Mouse (Mus musculus) embryonic facial prominence, embryonic 14.5 days (tissue): ENCODE results near the gene Slc6a21. TPM values are rescaled to one million over a fixed set of nuclear protein-coding genes. Genes with fewer than 3 reads are reported as not detected.
A peak's percentile ranks its signal among the peaks of the same experiment; 100 is the strongest.

ENCODE experiments used
- ATAC-seq: fragments of 200-750 bp; cut with Nextera tagmentation; 2 replicates; pipeline ENCODE4 v1.8.0; 2017; ENCODE audit warnings: low read depth, moderate number of reproducible peaks, moderate TSS enrichment
- DNase-seq: peaks from one replicate; pipeline ENCODE4 v3.0.0-alpha.2; 2015; ENCODE audit warnings: low spot score
- H3K27ac ChIP-seq: fragments of 300-500 bp; sonication (generic); replicated peaks from 2 replicates; pipeline ENCODE4 v1.5.1; 2014; ENCODE audit warnings: low read depth, mild to moderate bottlenecking, low read length, moderate library complexity
- H3K27me3 ChIP-seq: fragments of 300-500 bp; sonication (generic); replicated peaks from 2 replicates; pipeline ENCODE4 v1.6.1; 2014; ENCODE audit warnings: low read length; ENCODE audit not compliant: control insufficient read depth, insufficient read depth
- H3K36me3 ChIP-seq: fragments of 300-500 bp; sonication (generic); 2 replicates; pipeline ENCODE4 v1.6.1; 2014; ENCODE audit warnings: low read length, mixed read lengths; ENCODE audit not compliant: control insufficient read depth, insufficient read depth
- H3K4me1 ChIP-seq: fragments of 300-500 bp; sonication (generic); 2 replicates; pipeline ENCODE4 v1.6.1; 2014; ENCODE audit warnings: antibody characterized with exemption, low read length; ENCODE audit not compliant: control insufficient read depth, insufficient read depth
- H3K4me2 ChIP-seq: fragments of 300-500 bp; sonication (generic); 2 replicates; pipeline ENCODE4 v1.6.1; 2014; ENCODE audit warnings: low read depth, mild to moderate bottlenecking, low read length, moderate library complexity, mixed read lengths
- H3K4me3 ChIP-seq: fragments of 300-500 bp; sonication (generic); 2 replicates; pipeline ENCODE4 v1.5.1; 2014; ENCODE audit warnings: low read depth, mild to moderate bottlenecking, low read length
- H3K9ac ChIP-seq: fragments of 300-500 bp; sonication (generic); 2 replicates; pipeline ENCODE4 v1.6.1; 2014; ENCODE audit warnings: low read depth, mild to moderate bottlenecking, low read length, moderate library complexity, mixed read lengths
- H3K9me3 ChIP-seq: fragments of 300-500 bp; sonication (generic); 2 replicates; pipeline ENCODE4 v1.6.1; 2016; ENCODE audit warnings: low read length; ENCODE audit not compliant: control insufficient read depth
- WGBS: fragments of 180-500 bp; shearing (Covaris S2); extraction: QIAGEN DNeasy Blood & Tissue Kit; methylation state at CpG from one replicate; pipeline ENCODE4 v1.1.7; 2014; 5-methylcytosine and 5-hydroxymethylcytosine counted together
- polyA plus RNA-seq: library from polyadenylated mRNA; unstranded; fragments of >200 nt; fragmentation: Nextera tagmentation; extraction: Ambion mirVana; gene quantifications from 2 replicates; pipeline ENCODE4 v1.2.1, GENCODE M21; 2014

Slc6a21 gene
- polyA plus RNA-seq, 1 experiment from 2014 or later, result not detected

- H3K27ac ChIP-seq, result peak overlapping the region; percentile 92
- DNase-seq, result peak; percentile 92
- H3K4me1 ChIP-seq, result peaks cover 20% of the 10 kb centered on the region
- peak; percentile 58 for ATAC-seq
- H3K9ac ChIP-seq, result peak overlapping the region; percentile 77
- peak overlapping the region; percentile 72 for H3K4me3 ChIP-seq
- H3K4me2 ChIP-seq, result peak overlapping the region; percentile 80
- WGBS, result 3% methylated on average over 13 of the region's 22 CpGs
- H3K36me3 ChIP-seq, result no peaks in the 10 kb centered on the region
- no peaks in the 10 kb centered on the region for H3K9me3 ChIP-seq
- no peaks in the 10 kb centered on the region for H3K27me3 ChIP-seq
Observed at GRCm38 (mm10) chr7:45332685-45333425, 55.5 kb downstream of the Slc6a21 start.

GRCm38 (mm10) chr7:45333431-45333982, 56.2 kb downstream of the Slc6a21 start, which contains the start of gene Trpm4:
TSS of gene Trpm4 (minus strand) at chr7:45333780.
- Histone ChIP-seq H3K36me3 (no peaks in the 10 kb centered on the region), H3K27me3 (no peaks in the 10 kb centered on the region), H3K9me3 (no peaks in the 10 kb centered on the region), H3K4me1 (peaks cover 21% of the 10 kb centered on the region), H3K9ac (peak within 1 kb of the TSS; percentile 77), H3K4me3 (peak within 1 kb of the TSS; percentile 72), H3K4me2 (peak within 1 kb of the TSS; percentile 80), H3K27ac (peak within 1 kb of the TSS; percentile 92)
- DNase-seq (peak; percentile 94), ATAC-seq (peak; percentile 84)
- under 1% methylated on average over 33 of the region's 38 CpGs for WGBS

- no peak for ATAC-seq
- Histone ChIP-seq H3K27me3 (no peaks in the 10 kb centered on the region), H3K4me1 (peaks cover 32% of the 10 kb centered on the region), H3K4me2 (peak overlapping the region; percentile 80), H3K9me3 (no peaks in the 10 kb centered on the region), H3K27ac (peak overlapping the region; percentile 92), H3K4me3 (no peak overlapping the region), H3K9ac (peak overlapping the region; percentile 35), H3K36me3 (no peaks in the 10 kb centered on the region)
- WGBS, result 24% methylated on average over 2 of the region's 3 CpGs
- DNase-seq, result peak; percentile 57
Observed at GRCm38 (mm10) chr7:45334605-45335004, 57.3 kb downstream of the Slc6a21 start.

- H3K4me2 ChIP-seq, result peak within 1 kb of the TSS; percentile 80
Observed at GRCm38 (mm10) chr7:45335056-45335455, 57.7 kb downstream of the Slc6a21 start, which contains the start of gene Hrc. TSS of gene Hrc (plus strand) at chr7:45335290.

GRCm38 (mm10) chr7:45336319-45336718, 59.0 kb downstream of the Slc6a21 start:
- WGBS, result 96% methylated on average over 4 of the region's 4 CpGs
- H3K9ac ChIP-seq, result no peak overlapping the region
- ATAC-seq, result no peak

More at GRCm38 (mm10) chr7:45335056-45335455, 57.7 kb downstream of the Slc6a21 start, which contains the start of gene Hrc:
- H3K9ac ChIP-seq, result peak within 1 kb of the TSS; percentile 35
- H3K4me3 ChIP-seq, result peak within 1 kb of the TSS; percentile 72
- H3K36me3 ChIP-seq, result no peaks in the 10 kb centered on the region
- no peaks in the 10 kb centered on the region for H3K9me3 ChIP-seq
- 39% methylated on average over 5 of the region's 5 CpGs for WGBS
- DNase-seq (peak; percentile 41), ATAC-seq (no peak)
- no peaks in the 10 kb centered on the region for H3K27me3 ChIP-seq
- H3K4me1 ChIP-seq, result peaks cover 37% of the 10 kb centered on the region
- peak within 1 kb of the TSS; percentile 92 for H3K27ac ChIP-seq

GRCm38 (mm10) chr7:45337469-45337868, 60.2 kb downstream of the Slc6a21 start:
- Histone ChIP-seq H3K27ac (no peak overlapping the region), H3K27me3 (no peaks in the 10 kb centered on the region), H3K36me3 (no peaks in the 10 kb centered on the region), H3K9me3 (no peaks in the 10 kb centered on the region), H3K9ac (no peak overlapping the region), H3K4me3 (no peak overlapping the region; the same call in 1 of the 2 replicates), H3K4me2 (peak overlapping the region; percentile 87; the same call in 1 of the 2 replicates), H3K4me1 (peaks cover 48% of the 10 kb centered on the region)
- DNase-seq (no peak), ATAC-seq (no peak)
- 17% methylated on average over 4 of the region's 4 CpGs for WGBS

More at GRCm38 (mm10) chr7:45336319-45336718, 59.0 kb downstream of the Slc6a21 start:
- Histone ChIP-seq H3K4me1 (peaks cover 47% of the 10 kb centered on the region), H3K27ac (no peak overlapping the region), H3K36me3 (no peaks in the 10 kb centered on the region), H3K4me2 (no peak overlapping the region), H3K27me3 (no peaks in the 10 kb centered on the region), H3K9me3 (no peaks in the 10 kb centered on the region), H3K4me3 (no peak overlapping the region)
- DNase-seq, result no peak

- Histone ChIP-seq H3K4me3 (peak overlapping the region; percentile 53), H3K27ac (no peak overlapping the region), H3K27me3 (no peaks in the 10 kb centered on the region), H3K9ac (0 out of 2 replicates have a peak overlapping the region, but pooled peaks have one; percentile 5), H3K4me2 (peak overlapping the region; percentile 87), H3K4me1 (peaks cover 44% of the 10 kb centered on the region), H3K36me3 (no peaks in the 10 kb centered on the region), H3K9me3 (no peaks in the 10 kb centered on the region)
- peak; percentile 19; the same call in 1 of the 2 replicates for ATAC-seq
- peak; percentile 84 for DNase-seq
- 2% methylated on average over 13 of the region's 14 CpGs for WGBS
Observed at GRCm38 (mm10) chr7:45338161-45338911, 61.0 kb downstream of the Slc6a21 start.
